Mouse (Mus musculus) heart, adult 2 months (tissue): ENCODE measurements at regions not wholly inside any gene's neighbourhood (a gene's known extent, or its start where the extent isn't known, plus 50 kb on each side); places are given as distances from the start of the nearest gene placed in this dataset.

Experiments
- CTCF ChIP-seq: fragments of 200-600 bp; IDR thresholded peaks from 2 replicates; pipeline ENCODE4 v1.8.1; 2022; ENCODE audit warnings: antibody characterized with exemption, mild to moderate bottlenecking, moderate library complexity
- EP300 ChIP-seq: fragments of 200-500 bp; IDR thresholded peaks from 2 replicates; pipeline ENCODE4 v1.6.1; 2011; ENCODE audit warnings: low read depth, low read length, control low read depth; ENCODE audit not compliant: insufficient read depth

GRCm38 (mm10) chr14:47826545-47826944 lies 178.3 kb downstream of the Ktn1 start:
- TF ChIP-seq CTCF (no peak), EP300 (no peak)
